Mouse (Mus musculus) c-Kit-positive CD71-positive TER-119-negative erythroid progenitor cells, embryonic 14.5 days (primary cell): ENCODE results near the gene Foxj1.
A peak's percentile ranks its signal among the peaks of the same experiment; 100 is the strongest.

Experiments used
- DNase-seq: peaks from one replicate; pipeline ENCODE4 v3.0.0-alpha.2; 2013; ENCODE audit warnings: low read depth

The Foxj1 gene

DNA sequence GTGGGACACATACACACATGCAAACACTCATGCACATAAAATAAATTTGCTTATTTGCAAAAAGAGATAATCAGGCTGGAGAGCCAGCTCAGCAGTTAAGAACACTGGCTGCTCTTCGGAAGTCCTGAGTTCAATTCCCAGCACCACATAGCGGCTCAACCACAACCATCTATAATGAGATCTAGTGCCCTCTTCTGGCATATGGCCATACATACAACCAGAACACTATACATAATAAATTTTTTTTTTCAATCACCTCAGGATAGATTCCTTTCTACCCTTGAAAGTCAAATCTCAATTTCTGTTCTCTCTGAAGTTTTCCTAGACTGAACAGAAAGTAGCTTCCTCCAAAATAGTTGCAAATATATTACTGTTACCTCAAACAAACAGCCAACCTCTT lies 29.8 kb downstream of the Foxj1 start:
- DNase-seq: no peak

DNA sequence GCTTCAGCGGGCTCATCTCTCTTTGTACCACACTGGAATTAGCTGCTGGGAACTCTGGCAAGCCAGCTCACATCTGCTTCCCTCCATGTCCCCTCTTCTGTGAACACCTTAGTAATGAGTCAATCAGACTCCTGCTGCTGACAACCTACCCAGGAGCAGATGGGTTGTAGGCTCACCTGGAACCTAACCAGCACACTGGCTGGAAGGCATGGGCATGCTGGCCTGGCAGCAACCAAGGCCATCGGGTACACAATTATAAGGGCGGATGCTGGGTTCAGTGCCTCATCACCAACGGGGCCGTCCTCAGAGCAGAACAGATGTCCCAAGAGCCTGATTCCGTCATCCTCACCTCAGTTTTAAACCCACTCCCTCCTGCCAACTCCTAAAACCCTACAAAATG lies 36.6 kb downstream of the Foxj1 start:
- no peak for DNase-seq

DNA sequence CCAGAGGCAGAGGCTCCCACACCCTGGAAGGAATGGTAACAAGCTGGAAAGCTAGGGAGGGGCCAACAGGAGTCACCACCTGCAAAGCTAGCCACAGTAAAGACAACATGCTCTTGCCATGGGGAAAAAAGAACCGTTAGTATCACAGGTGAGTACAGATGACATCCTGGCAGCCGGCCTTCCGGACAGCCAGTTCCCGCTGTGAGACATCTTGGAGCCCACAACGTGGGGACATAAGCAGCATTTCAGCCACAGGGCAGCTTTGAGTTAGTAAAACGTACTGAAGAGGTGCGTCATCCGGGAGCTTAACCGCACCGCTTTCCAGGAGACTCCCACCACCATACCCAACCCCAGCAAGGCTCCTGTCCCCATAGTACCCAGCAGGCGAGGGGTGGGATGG lies 37.0 kb downstream of the Foxj1 start:
- no peak for DNase-seq

DNA sequence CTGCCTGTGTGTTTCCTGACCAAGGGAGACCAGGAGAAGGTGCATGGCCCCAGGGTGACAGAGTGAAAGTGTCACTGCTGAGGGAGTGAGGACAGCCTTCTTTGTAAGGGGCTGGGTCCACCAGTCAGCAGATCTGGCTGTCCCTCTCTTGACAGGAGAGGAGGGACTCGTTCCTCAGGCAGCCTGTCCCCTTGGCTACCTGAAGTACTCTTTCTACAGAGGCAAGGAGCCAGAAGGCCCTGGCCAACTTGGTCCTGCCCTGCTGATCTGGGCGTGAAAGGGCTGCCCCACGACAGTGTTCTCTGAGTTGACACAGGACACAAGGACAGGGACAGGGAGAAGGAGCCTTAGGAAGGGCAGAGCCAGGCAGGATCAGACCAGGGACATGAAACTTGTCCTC lies 38.2 kb downstream of the Foxj1 start:
- DNase-seq: no peak

DNA sequence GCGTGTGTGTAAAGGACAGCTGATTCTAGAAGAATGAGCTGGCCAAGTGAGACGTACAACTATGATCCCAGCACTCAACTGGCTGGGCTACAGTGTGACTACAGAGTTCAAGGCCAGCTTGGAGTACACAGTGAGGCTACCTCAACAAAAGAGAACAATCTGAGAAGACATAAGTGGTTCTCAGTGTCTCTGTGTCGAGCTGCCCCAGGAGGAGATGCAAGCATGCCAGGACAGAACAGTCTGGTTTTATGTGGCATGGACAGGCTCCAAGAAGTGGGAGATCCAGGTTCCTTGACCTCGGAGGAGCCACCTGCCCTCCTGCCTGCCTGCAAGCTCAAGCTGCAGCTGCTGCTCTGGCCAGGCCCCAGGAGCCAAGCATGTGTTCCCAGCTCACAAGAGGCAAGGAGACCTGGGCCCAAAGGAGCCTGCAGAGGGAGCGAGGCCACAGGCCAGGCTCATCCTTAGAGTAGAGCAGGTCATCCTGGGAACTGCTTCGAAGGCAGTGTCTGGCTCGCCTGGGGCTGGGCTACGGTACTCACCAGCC lies 38.9 kb downstream of the Foxj1 start:
- no peak for DNase-seq

- peak; percentile 60 for DNase-seq
Observed at GRCm38 (mm10) chr11:116294319-116294718, 40.9 kb downstream of the Foxj1 start.

DNA sequence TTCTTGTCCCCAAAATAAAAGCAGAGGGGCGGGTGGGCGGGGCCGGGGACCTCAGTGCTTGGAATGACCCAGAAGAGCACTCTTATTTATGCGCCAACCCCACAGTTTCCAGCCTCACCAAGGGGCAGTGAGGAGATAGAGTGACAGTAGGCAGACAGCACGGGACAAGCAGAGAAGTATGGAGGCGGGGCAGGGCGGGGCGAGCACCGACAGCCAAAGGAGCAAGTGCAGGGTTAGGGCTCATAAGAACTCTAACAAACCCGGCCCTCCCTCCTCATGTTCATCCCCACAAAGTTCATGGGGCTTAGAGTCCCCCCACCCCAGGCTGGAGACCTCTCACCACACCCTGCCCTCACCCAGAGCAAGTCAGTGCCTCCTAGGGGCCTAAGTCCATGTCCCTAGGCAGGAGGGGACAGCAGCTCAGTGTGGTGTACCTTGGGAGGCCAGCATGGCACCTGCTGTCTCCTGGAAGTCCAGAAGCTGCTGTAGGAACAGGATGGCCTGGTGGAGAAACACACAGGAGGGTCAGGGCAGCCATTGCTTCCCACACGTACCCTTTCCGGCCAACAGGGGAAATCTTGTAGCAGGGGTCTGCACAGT lies 41.6 kb downstream of the Foxj1 start:
- DNase-seq: no peak

DNA sequence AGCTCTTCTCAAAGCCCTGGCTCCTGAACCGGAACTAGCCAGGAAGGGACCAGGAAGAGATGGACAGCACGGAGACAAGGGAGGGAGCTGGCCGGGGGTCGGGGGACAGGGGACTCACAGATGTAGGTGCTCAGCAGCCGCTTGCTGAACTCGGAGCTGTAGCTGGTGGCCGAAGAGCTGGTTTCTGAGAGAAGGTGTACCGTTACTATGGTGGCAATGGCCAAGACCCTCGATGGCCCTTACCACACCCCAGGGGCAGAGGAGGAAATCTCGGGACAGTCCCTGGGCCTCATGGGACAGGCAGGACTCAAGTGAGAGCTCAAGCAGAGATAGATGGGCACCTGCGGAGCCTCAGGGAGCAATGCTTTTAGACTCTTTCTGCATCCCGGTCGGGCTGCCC lies 42.8 kb downstream of the Foxj1 start:
- DNase-seq: no peak

GRCm38 (mm10) chr11:116290556-116290955 lies 44.6 kb downstream of the Foxj1 start:
- DNase-seq: no peak

DNA sequence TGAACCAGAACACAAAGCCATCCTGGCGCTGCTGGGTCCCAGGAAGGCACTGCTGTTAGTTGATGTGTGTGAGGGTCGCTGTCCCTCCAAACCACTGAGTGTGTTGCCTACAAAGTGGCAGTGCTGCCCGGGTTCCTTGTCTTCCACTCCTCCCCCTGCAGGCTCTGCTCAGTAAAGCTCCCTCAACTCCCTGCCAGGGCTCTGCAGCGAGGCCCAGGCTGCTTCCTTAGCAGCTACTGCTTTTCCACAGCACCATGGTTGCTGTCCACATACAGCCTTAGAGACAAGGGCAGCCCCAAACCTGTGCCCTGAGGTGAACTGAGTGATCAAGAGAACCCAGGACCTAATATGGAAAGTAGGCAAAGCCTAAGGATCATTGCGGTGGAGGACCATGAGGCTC lies 47.8 kb downstream of the Foxj1 start:
- no peak for DNase-seq

- DNase-seq: no peak
Observed at GRCm38 (mm10) chr11:116285770-116286191, 49.4 kb downstream of the Foxj1 start.

DNA sequence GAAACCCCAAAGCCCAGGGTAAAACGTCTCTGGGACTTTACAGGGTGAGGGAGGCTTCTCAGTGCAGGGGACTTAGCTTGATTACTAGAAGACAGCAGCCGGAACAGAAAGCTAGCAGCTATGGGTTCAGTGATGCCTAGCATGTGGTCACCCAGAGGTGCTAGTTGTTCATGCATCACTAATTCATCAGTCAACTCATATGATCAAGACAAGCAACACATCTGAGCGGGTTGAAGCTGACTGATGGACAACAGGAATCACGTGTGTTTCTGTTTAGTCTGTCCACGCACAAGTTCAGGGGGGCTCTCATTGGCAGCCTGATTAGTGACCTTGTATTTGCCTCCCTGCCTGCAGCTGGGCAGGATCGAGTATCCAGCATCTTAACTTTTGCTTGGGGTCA lies 51.2 kb downstream of the Foxj1 start:
- no peak for DNase-seq

- no peak for DNase-seq
Observed at GRCm38 (mm10) chr11:116282912-116283521, 52.2 kb downstream of the Foxj1 start.

DNA sequence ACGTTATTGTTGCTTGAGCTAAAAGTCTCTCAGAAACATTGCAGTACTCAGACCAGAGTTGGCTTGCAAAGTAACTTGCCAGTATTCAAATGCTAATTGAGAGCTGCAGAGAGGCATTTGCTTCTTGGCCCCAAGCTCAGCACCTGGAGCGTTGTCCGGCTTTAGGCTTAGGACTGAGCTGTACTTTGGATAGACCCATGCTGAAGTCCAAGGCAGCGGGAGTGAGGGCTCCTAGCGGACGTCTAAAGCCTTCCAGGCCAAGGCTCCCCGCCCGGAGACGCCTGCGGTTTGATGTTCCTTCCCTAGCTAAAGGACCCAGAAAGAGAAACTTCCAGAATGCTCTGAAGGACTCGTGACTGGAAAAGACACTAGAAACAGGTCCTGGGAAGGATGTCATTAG lies 53.1 kb downstream of the Foxj1 start:
- no peak for DNase-seq

DNA sequence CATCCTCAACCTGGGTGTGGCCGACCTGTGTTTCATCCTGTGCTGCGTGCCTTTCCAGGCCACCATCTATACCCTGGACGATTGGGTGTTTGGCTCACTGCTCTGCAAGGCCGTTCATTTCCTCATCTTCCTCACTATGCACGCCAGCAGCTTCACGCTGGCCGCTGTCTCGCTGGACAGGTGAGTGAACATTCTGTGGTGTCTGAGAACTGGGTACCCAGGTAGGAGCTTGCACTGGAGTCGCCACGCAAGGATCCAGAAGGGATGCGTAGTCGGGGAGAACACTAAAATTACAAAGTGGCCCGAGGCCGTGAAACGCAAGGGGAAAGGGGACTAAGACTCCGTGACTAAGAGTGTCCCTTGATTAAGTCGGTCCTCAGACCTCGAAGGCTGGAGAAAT lies 53.5 kb downstream of the Foxj1 start:
- DNase-seq: no peak

DNA sequence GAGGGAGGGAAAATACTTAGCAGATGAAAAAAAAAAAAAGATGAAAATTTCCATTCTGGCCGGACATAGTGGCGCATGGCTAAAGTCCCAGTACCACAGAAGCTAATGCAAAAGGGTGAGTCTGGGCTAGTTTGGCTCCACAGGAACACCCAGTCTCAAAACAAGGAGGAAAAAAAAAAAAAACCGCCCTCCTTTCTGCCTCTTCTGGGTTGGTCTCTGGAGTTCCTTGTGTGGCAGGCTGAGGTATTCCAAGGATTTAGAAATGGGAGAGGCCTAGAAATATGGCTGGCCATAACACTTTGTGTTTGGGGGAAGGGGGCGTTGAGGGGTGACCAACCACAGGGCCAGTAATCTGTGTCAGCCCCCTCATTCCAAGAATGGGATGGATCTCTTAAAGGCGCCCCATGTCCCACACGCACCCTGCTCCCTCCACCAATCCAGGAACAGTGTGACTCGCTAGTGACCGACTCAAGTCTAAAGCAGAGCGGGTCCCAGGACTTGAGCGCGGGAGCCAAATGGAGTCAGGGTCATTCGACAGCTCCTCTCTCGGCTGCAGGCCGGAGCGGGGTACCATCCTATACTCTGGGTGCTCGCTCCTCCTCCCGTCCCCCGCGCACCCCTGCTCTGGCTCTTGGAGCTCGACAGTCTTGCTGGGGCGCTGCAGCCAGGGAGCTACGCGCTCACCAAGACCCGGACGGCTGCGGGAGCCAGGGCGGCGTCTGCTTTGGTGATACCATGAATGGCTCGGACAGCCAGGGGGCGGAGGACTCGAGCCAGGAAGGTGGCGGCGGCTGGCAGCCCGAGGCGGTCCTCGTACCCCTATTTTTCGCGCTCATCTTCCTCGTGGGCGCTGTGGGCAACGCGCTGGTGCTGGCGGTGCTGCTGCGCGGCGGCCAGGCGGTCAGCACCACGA lies 54.2 kb downstream of the Foxj1 start, which contains the start of gene Galr2:
Galr2 (plus strand) TSS at position 189 of the 913 bp plus-strand sequence.
- no peak for DNase-seq
